Mouse (Mus musculus) C2C12 (cell line): ENCODE measurements around the gene Ttc19.
A peak's percentile ranks its signal among the peaks of the same experiment; 100 is the strongest.

Experiments used
- CEBPB ChIP-seq: IDR thresholded peaks from one replicate; pipeline ENCODE4 v1.6.1; 2011; ENCODE audit warnings: low read depth, mild to moderate bottlenecking, control low read depth, moderate library complexity
- CTCF ChIP-seq: IDR thresholded peaks from one replicate; pipeline ENCODE4 v1.5.1; 2011; ENCODE audit not compliant: control insufficient read depth, insufficient read depth, insufficient read length
- FOSL1 ChIP-seq: IDR thresholded peaks from one replicate; pipeline ENCODE4 v1.8.0; 2011; ENCODE audit warnings: mild to moderate bottlenecking, low read length; ENCODE audit not compliant: poor library complexity, insufficient read depth, severe bottlenecking
- MAX ChIP-seq: IDR thresholded peaks from one replicate; pipeline ENCODE4 v1.6.1; 2011; ENCODE audit warnings: mild to moderate bottlenecking, control low read depth
- MYOD1 ChIP-seq: IDR thresholded peaks from one replicate; pipeline ENCODE4 v1.6.1; 2011; ENCODE audit warnings: low read depth; ENCODE audit not compliant: control insufficient read depth, insufficient read length
- MYOG ChIP-seq: IDR thresholded peaks from one replicate; pipeline ENCODE4 v1.6.1; 2011; ENCODE audit not compliant: control insufficient read depth, insufficient read length; ENCODE audit errors: extremely low read depth
- USF1 ChIP-seq: IDR thresholded peaks from one replicate; pipeline ENCODE4 v1.6.1; 2011; ENCODE audit warnings: low read depth, mild to moderate bottlenecking, control low read depth, moderate library complexity

GRCm38 (mm10) chr11:62268381-62268780 lies 12.9 kb upstream of the Ttc19 start:
- TF ChIP-seq USF1 (no peak), CTCF (no peak), MYOG (no peak), CEBPB (no peak), MAX (peak; percentile 35), MYOD1 (no peak), FOSL1 (peak; percentile 7)
